Comparison of ENCODE assay signal across 8 mouse cellular contexts in genomic region chr11:35980411-35980917, GRCm38 (mm10). TPM values are rescaled to one million over a fixed set of nuclear protein-coding genes. Genes with fewer than 3 reads are reported as not detected.
A peak's percentile ranks its signal among the peaks of the same experiment; 100 is the strongest.
DNase-seq lines count a peak whose midpoint lies in the region; ATAC-seq and TF ChIP-seq lines count a peak whose summit lies in the region.

Gene Wwc1, minus strand, starts transcription at chr11:35980527.

- 0 out of 2 replicates have a peak, but pooled peaks cover 5% of the 10 kb centered on the region for H3K4me1 ChIP-seq in megakaryocyte, embryonic 14.5 days
- peaks cover 46% of the 10 kb centered on the region for H3K4me1 ChIP-seq in embryonic facial prominence, embryonic 10.5 days
- peaks cover 3% of the 10 kb centered on the region; the same call in 1 of the 2 replicates for H3K4me1 ChIP-seq in lung, adult 2 months (ENCODE audit: control insufficient read depth, insufficient read depth, low read length)

- peak; percentile 82 for DNase-seq in embryonic facial prominence, embryonic 10.5 days (ENCODE audit: low spot score)
- peak; percentile 16 to 18 for DNase-seq in heart, postnatal 36 days
- peak; percentile 54 to 77 for DNase-seq in layer of hippocampus, adult 18-20 months (ENCODE audit: low spot score in 2 of 2)
- peak; percentile 77 for DNase-seq in lung, adult 2 months
- peak; percentile 79 for DNase-seq in retina, embryonic 14.5 days (ENCODE audit: low spot score)
- no peak for DNase-seq in spleen, adult 18-20 months

- WGBS in embryonic facial prominence, embryonic 10.5 days, result 3% methylated on average over 47 of the region's 47 CpGs
- under 1% methylated on average over 47 of the region's 47 CpGs for WGBS in lung, adult 2 months

- TF ChIP-seq POLR2A in lung, adult 2 months (IDR thresholded peaks at IDR 0.05; ENCODE audit: borderline replicate concordance, extremely low read depth, low read depth, low read length), result no peak

- H3K36me3 ChIP-seq in megakaryocyte, embryonic 14.5 days (replicated peaks; ENCODE audit: low read length), result no peaks in the 10 kb centered on the region
- no peaks in the 10 kb centered on the region for H3K36me3 ChIP-seq in embryonic facial prominence, embryonic 10.5 days (replicated peaks)

- peak within 1 kb of the TSS; percentile 18 for H3K4me3 ChIP-seq in megakaryocyte, embryonic 14.5 days (replicated peaks)
- peak within 1 kb of the TSS; percentile 78 for H3K4me3 ChIP-seq in embryonic facial prominence, embryonic 10.5 days
- H3K4me3 ChIP-seq in lung, adult 2 months (replicated peaks; ENCODE audit: extremely low read depth, low read depth, low read length), result peak within 1 kb of the TSS; percentile 72

- H3K27me3 ChIP-seq in megakaryocyte, embryonic 14.5 days (replicated peaks), result peaks cover 62% of the 10 kb centered on the region
- H3K27me3 ChIP-seq in embryonic facial prominence, embryonic 10.5 days (replicated peaks; ENCODE audit: low read depth, poor library complexity, severe bottlenecking), result peaks cover 79% of the 10 kb centered on the region

- H3K9me3 ChIP-seq in megakaryocyte, embryonic 14.5 days, result no peaks in the 10 kb centered on the region
- no peaks in the 10 kb centered on the region for H3K9me3 ChIP-seq in embryonic facial prominence, embryonic 10.5 days

- no peak for ATAC-seq in megakaryocyte, adult 5-6 weeks (ENCODE audit: poor library complexity, severe bottlenecking)

- peak within 1 kb of the TSS; percentile 86 for H3K27ac ChIP-seq in embryonic facial prominence, embryonic 10.5 days (replicated peaks)

- TF ChIP-seq CTCF in lung, adult 2 months (IDR thresholded peaks at IDR 0.05; ENCODE audit: insufficient read depth, low read length), result no peak

- intact Hi-C loops in heart, postnatal 36 days (cut with DNase I), result no loop called here

RNA-seq across cellular contexts. Expression of gene Wwc1, which starts in this region (rescaled TPM):
- not detected in 2 replicates for polyA plus RNA-seq in megakaryocyte, embryonic 14.5 days (2012; ENCODE audit: insufficient read depth, low replicate concordance)
- total RNA-seq in megakaryocyte, adult 5-6 weeks (2015), result not detected in 2 replicates
- not detected in 2 replicates for total RNA-seq in megakaryocyte, adult 5-6 weeks (2017)
- polyA plus RNA-seq in embryonic facial prominence, embryonic 10.5 days (2016; fragmentation: Nextera tagmentation; extraction: Ambion mirVana), result 4.2 and 4.4 TPM in 2 replicates
- 1 to 10 TPM; 1.0 to 2.6 TPM for total RNA-seq in heart, postnatal 36 days (2021)
- total RNA-seq in layer of hippocampus, adult 18-20 months (2021), result 100 to 1,000 TPM in 1 of 2 experiments, 10 to 100 TPM in 1; 99.4 to 107 TPM
- 97.0 and 99.9 TPM in 2 replicates for polyA plus RNA-seq in lung, adult 2 months (2012; rRNA removed)

Comparison
In these comparisons a context has a peak if more than half of its experiments do, and no peak if none do; other contexts are left out.
1. RNA of gene Wwc1 (total RNA-seq): 99.4 to 107 TPM in layer of hippocampus, adult 18-20 months; 1.0 to 2.6 TPM in heart, postnatal 36 days and not detected in megakaryocyte, adult 5-6 weeks; every median in the first group is over 10 times any median in the second.
2. RNA of gene Wwc1 (polyA plus RNA-seq): 97.0 to 99.9 TPM in lung, adult 2 months; 4.2 to 4.4 TPM in embryonic facial prominence, embryonic 10.5 days and not detected in megakaryocyte, embryonic 14.5 days; every median in the first group is over 10 times any median in the second.
3. H3K4me3 ChIP-seq: peak in every context shown above with its lines; median percentile 78 in embryonic facial prominence, embryonic 10.5 days; 72 in lung, adult 2 months; 18 in megakaryocyte, embryonic 14.5 days.
4. DNase-seq: peak in embryonic facial prominence, embryonic 10.5 days (single experiment), heart, postnatal 36 days (2 of 2), layer of hippocampus, adult 18-20 months (2 of 2), lung, adult 2 months (single experiment) and retina, embryonic 14.5 days (single experiment); none in spleen, adult 18-20 months (0 of 2).